Mouse (Mus musculus): Measurements from ENCODE around the gene Tmem38b. TPM values are rescaled to one million over a fixed set of nuclear protein-coding genes. Genes with fewer than 3 reads are reported as not detected.

Tmem38b gene
- total and polyA plus RNA-seq, 3 experiments, result 3.1 to 5.9 TPM; not detected in 1

- H3K4me3 ChIP-seq (ENCODE audit: control insufficient read depth in 1 of 2, insufficient read depth in 1 of 2, low read depth in 2 of 2, low read length in 2 of 2), result no peak overlapping the region
- no peak overlapping the region for H3K27ac ChIP-seq (ENCODE audit: control insufficient read depth, low read depth, low read length)
- no peaks in the 10 kb centered on the region for H3K36me3 ChIP-seq (ENCODE audit: control insufficient read depth in 1 of 2, insufficient read depth in 2 of 2, low read length in 2 of 2)
- no peaks in the 10 kb centered on the region for H3K4me1 ChIP-seq (ENCODE audit: control insufficient read depth in 1 of 2, insufficient read depth in 2 of 2, low read length in 2 of 2)
- no peaks in the 10 kb centered on the region for H3K27me3 ChIP-seq (ENCODE audit: control insufficient read depth in 1 of 2, insufficient read depth in 2 of 2, low read length in 2 of 2)
- H3K9ac ChIP-seq (ENCODE audit: control insufficient read depth, low read depth, low read length, poor library complexity, severe bottlenecking), result no peak overlapping the region
- H3K9me3 ChIP-seq (replicated peaks; ENCODE audit: insufficient read depth, low read length), result no peaks in the 10 kb centered on the region
- DNase-seq (ENCODE audit: low read depth, low spot score), result no peak
- H3K79me2 ChIP-seq (ENCODE audit: control insufficient read depth, insufficient read depth, low read length, poor library complexity), result no peaks in the 10 kb centered on the region
- TF ChIP-seq USF2 (IDR thresholded peaks at IDR 0.05; ENCODE audit: borderline replicate concordance in 1 of 2, insufficient read depth in 1 of 2, low read depth in 1 of 2, low read length in 2 of 2), result no peak
- no peak for TF ChIP-seq ZKSCAN1 (IDR thresholded peaks at IDR 0.05; ENCODE audit: low read depth, low read length)
- TF ChIP-seq TAL1 (IDR thresholded peaks at IDR 0.05; ENCODE audit: low read length), result no peak
- no peak for TF ChIP-seq ZNF384 (IDR thresholded peaks at IDR 0.05; ENCODE audit: low read depth, low read length)
- no peak for TF ChIP-seq EP300 (IDR thresholded peaks at IDR 0.05; ENCODE audit: low read depth in 1 of 2, low read length in 2 of 2)
- no peak for TF ChIP-seq JUND (IDR thresholded peaks at IDR 0.05; ENCODE audit: low read depth, low read length)
- no peak for TF ChIP-seq SIN3A (IDR thresholded peaks at IDR 0.05; ENCODE audit: low read length)
- TF ChIP-seq MAX (IDR thresholded peaks at IDR 0.05; ENCODE audit: low read length), result no peak
- no peak for TF ChIP-seq MXI1 (IDR thresholded peaks at IDR 0.05; ENCODE audit: low read depth, low read length)
- no peak for TF ChIP-seq SMC3 (IDR thresholded peaks at IDR 0.05; ENCODE audit: low read depth, low read length)
- TF ChIP-seq TCF12 (IDR thresholded peaks at IDR 0.05; ENCODE audit: low read depth, low read length), result no peak
- TF ChIP-seq RAD21 (IDR thresholded peaks at IDR 0.05; ENCODE audit: low read depth, low read length), result no peak
- TF ChIP-seq POLR2AphosphoS5 (IDR thresholded peaks at IDR 0.05; ENCODE audit: borderline replicate concordance, low read depth, low read length), result no peak
- no peak for TF ChIP-seq UBTF (IDR thresholded peaks at IDR 0.05; ENCODE audit: borderline replicate concordance, insufficient read depth, low read depth, low read length)
- TF ChIP-seq CHD2 (IDR thresholded peaks at IDR 0.05; ENCODE audit: low read length), result no peak
- no peak for TF ChIP-seq NELFE (IDR thresholded peaks at IDR 0.05; ENCODE audit: low read depth, low read length)
Measured at GRCm38 (mm10) chr4:53848816-53849215, 23.0 kb downstream of the Tmem38b start.

- Histone ChIP-seq H3K9ac (ENCODE audit: control insufficient read depth, low read depth, low read length, poor library complexity, severe bottlenecking) (no peak overlapping the region), H3K4me1 (ENCODE audit: control insufficient read depth in 1 of 2, insufficient read depth in 2 of 2, low read length in 2 of 2) (no peaks in the 10 kb centered on the region), H3K36me3 (ENCODE audit: control insufficient read depth in 1 of 2, insufficient read depth in 2 of 2, low read length in 2 of 2) (no peaks in the 10 kb centered on the region), H3K79me2 (ENCODE audit: control insufficient read depth, insufficient read depth, low read length, poor library complexity) (no peaks in the 10 kb centered on the region), H3K4me3 (ENCODE audit: control insufficient read depth in 1 of 2, insufficient read depth in 1 of 2, low read depth in 2 of 2, low read length in 2 of 2) (no peak overlapping the region), H3K27ac (ENCODE audit: control insufficient read depth, low read depth, low read length) (no peak overlapping the region), H3K9me3 (replicated peaks; ENCODE audit: insufficient read depth, low read length) (no peaks in the 10 kb centered on the region), H3K27me3 (ENCODE audit: control insufficient read depth in 1 of 2, insufficient read depth in 2 of 2, low read length in 2 of 2) (no peaks in the 10 kb centered on the region)
- no peak for DNase-seq (ENCODE audit: low read depth, low spot score)
- TF ChIP-seq KAT2A (conservative IDR thresholded peaks at IDR 0.05; ENCODE audit: low read depth, low read length) (no peak), POLR2AphosphoS2 (IDR thresholded peaks at IDR 0.05; ENCODE audit: low read length) (no peak), NELFE (IDR thresholded peaks at IDR 0.05; ENCODE audit: low read depth, low read length) (no peak), GABPA (IDR thresholded peaks at IDR 0.05; ENCODE audit: low read depth, low read length) (no peak), USF2 (IDR thresholded peaks at IDR 0.05; ENCODE audit: borderline replicate concordance in 1 of 2, insufficient read depth in 1 of 2, low read depth in 1 of 2, low read length in 2 of 2) (no peak), ZC3H11A (IDR thresholded peaks at IDR 0.05; ENCODE audit: low read depth, low read length) (no peak), NRF1 (IDR thresholded peaks at IDR 0.05; ENCODE audit: insufficient read depth, low read depth, low read length, poor library complexity, severe bottlenecking) (no peak), MAX (IDR thresholded peaks at IDR 0.05; ENCODE audit: low read length) (no peak), JUND (IDR thresholded peaks at IDR 0.05; ENCODE audit: low read depth, low read length) (no peak), USF1 (IDR thresholded peaks at IDR 0.05; ENCODE audit: low read depth, low read length) (no peak), HCFC1 (IDR thresholded peaks at IDR 0.05; ENCODE audit: low read depth, low read length) (no peak), POLR2AphosphoS5 (IDR thresholded peaks at IDR 0.05; ENCODE audit: borderline replicate concordance, low read depth, low read length) (no peak), MEF2A (IDR thresholded peaks at IDR 0.05; ENCODE audit: extremely low read depth, insufficient replicate concordance, low read depth, low read length, poor library complexity, severe bottlenecking) (no peak)
Measured at GRCm38 (mm10) chr4:53849804-53850203, 24.0 kb downstream of the Tmem38b start.

All from MEL (cell line).